Mouse (Mus musculus) monocyte, adult 5-6 weeks (primary cell): ENCODE data around the gene Inpp5d. TPM values are rescaled to one million over a fixed set of nuclear protein-coding genes. Genes with fewer than 3 reads are reported as not detected.
A peak's percentile ranks its signal among the peaks of the same experiment; 100 is the strongest.

Experiments
- ATAC-seq: fragments of 153-309, 156-312 bp; replicated peaks from 2 replicates; pipeline ENCODE4 v1.8.0; 2017; ENCODE audit warnings: mild to moderate bottlenecking; ENCODE audit not compliant: low TSS enrichment, insufficient number of reproducible peaks, severe bottlenecking, poor library complexity, low FRiP score
- total RNA-seq: library from RNA; stranded (forward); fragments of 200-1000, 200-491, 200-594 nt; gene quantifications from 3 replicates; pipeline ENCODE4 v1.2.3, GENCODE M21; 2017

Inpp5d gene
- total RNA-seq, 1 experiment from 2014 or later = 169 TPM

DNA sequence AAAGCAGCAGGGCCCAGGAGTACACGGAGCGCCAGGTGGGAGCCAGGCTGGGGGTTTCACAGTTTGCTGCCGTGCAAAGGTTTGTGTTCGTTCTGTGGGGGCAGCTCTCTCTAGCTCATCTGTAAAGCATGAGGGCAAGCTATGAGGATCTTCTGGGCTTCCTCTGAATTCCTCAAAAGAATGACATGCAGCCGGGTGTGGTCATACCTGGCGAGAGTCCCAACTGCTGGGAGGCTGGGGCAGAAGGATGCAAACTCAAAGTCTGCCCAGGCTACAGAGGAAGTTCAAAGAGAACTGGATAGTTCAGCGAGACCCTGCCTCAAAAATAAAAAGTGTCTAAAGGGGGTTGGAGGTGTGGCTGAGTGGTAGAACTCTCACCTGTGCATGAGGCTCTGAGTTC lies 110.2 kb downstream of the Inpp5d start:
- no peak for ATAC-seq

GRCm38 (mm10) chr1:87733212-87733611 lies 113.1 kb downstream of the Inpp5d start:
- no peak for ATAC-seq

- ATAC-seq = no peak
These were observed 114.0 kb downstream of the Inpp5d start for GRCm38 (mm10) chr1:87734153-87734552.

DNA sequence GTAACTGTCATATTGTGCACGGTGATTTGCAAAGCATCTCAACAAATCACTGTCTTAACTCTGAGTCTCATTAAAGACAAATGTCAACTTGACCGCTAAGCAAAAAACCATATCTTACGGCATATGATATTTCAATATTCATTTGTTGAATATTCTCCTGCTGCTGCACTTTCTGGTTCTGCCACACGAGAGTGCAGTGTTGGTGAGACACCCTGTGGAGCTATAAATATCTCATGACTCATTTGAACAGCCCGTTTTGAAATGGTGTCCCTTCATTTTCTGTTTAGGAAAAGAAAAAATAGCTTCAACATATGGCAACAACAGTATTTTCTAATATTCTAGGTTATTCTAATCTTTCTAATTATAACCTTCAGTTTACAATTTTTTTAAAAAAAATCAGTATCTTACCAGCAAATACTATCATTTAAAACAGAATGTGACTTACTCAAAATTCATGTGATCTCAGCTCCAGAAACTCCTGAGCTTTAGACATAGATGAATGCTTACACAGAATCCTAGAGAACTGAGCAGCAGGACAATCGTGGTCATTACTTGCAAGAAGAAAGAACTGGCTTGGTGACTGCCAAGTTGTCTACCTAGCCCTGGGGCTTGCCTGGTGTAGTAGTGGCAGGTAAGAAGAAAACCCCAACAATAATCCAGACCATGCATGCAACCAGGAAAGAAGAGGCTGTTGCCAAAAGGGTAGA lies 120.6 kb downstream of the Inpp5d start:
- ATAC-seq = no peak

- no peak for ATAC-seq
These were observed 129.4 kb downstream of the Inpp5d start for GRCm38 (mm10) chr1:87749360-87749973.

DNA sequence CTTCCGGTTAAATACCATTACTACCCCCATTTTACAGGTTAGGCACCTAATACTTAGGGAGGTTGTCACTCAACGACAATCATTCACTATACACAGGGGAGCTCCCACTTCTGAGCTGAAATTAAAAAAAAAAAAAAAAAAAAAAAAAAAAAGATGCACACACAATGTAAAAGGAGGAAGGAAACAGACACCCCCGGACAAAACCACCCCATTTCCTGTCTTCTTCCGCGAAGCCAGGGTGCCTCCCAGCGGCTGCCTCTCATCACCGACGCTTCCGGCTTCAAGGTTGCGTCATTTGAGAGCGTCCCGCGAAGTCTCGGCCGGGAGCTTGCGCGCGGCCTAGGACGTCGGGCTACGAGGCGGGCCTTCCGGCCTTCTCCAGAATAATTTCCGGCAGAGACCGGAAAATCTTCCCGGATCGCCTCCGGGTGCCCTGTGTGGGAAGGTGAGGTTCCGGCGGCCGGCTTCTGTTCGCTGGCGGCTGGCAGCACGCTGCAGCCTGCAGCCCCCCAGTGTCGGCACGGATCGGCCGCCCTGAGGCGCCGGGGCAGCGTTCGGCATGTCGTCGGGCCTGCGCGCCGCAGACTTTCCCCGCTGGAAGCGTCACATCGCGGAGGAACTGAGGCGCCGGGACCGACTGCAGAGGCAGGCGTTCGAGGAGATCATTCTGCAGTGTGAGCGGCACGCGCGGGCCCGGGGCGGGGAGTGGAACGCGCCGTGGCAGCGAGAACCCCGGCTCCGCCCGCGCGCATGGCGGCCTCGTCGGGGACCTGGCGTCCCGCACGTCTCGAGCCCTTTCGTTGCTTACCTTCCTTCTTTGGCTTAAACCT lies 135.7 kb downstream of the Inpp5d start, which contains the start of gene Atg16l1:
Gene Atg16l1, plus strand, starts transcription at position 230 of the 830 bp plus-strand sequence.
- ATAC-seq = peak; percentile 99

DNA sequence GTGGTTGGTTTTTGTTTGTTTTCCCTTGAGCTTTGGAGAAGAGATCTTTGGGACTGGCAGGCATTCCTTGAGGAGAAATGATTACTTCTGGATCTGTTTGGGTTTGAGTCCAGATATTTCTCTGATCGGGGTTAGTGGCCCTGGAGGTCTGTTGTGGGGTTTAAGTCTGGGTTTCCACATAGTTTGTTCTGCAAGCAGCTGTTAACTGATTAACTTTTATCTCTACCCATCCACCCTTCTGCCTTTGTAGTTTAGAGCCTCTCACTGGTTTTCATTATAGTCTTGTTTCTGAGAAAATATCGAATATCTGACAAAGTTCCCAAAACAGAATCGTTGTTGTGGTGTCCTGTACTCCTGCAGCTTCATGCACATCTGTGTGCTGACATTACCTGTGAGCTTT lies 143.7 kb downstream of the Inpp5d start:
- no peak for ATAC-seq

- no peak for ATAC-seq
These were observed 145.6 kb downstream of the Inpp5d start for GRCm38 (mm10) chr1:87765741-87766140.

GRCm38 (mm10) chr1:87766233-87766632 lies 146.1 kb downstream of the Inpp5d start:
- no peak; the same call in 1 of the 2 replicates for ATAC-seq

- no peak for ATAC-seq
These were observed 149.2 kb downstream of the Inpp5d start for GRCm38 (mm10) chr1:87769263-87769662.

Other genes with a start within 250 kb of the Inpp5d start
- gene Kcnj13, start 225.6 kb upstream of the Inpp5d start, total RNA-seq = not detected in 3 replicates
- gene Snorc, start 150.0 kb upstream of the Inpp5d start, total RNA-seq = not detected in 3 replicates
- gene Neu2, start 110.4 kb upstream of the Inpp5d start, total RNA-seq = not detected in 3 replicates
- gene Ngef, start 46.4 kb upstream of the Inpp5d start, total RNA-seq = not detected in 3 replicates
- 81.4 to 101 TPM (median 99.5 TPM) in 3 replicates for gene Atg16l1, start 135.6 kb downstream of the Inpp5d start, total RNA-seq
- 2.8 to 3.6 TPM (median 3.5 TPM) in 3 replicates for gene Sag, start 183.4 kb downstream of the Inpp5d start, total RNA-seq
- gene Dgkd, start 233.0 kb downstream of the Inpp5d start, total RNA-seq = 98.9 to 146 TPM (median 146 TPM) in 3 replicates